Mouse (Mus musculus) MEL (cell line): ENCODE results near the gene Lep.

Experiments
- CHD2 ChIP-seq: IDR thresholded peaks from 2 replicates; pipeline ENCODE4 v1.6.1; 2011; ENCODE audit warnings: low read length, improper control_type of control experiment
- CTCF ChIP-seq, 3 experiments: IDR thresholded peaks in 2 of 3; conservative IDR thresholded peaks in 1 of 3; 2 replicates each; pipeline ENCODE4 v1.5.1; 2011 to 2012; ENCODE audit warnings: low read length in 3 of 3, low read depth in 2 of 3, mild to moderate bottlenecking in 2 of 3, improper control_type of control experiment in 1 of 3, inconsistent platforms in 1 of 3, mixed read lengths in 1 of 3, moderate library complexity in 1 of 3; ENCODE audit not compliant: control insufficient read depth in 1 of 3, insufficient read depth in 1 of 3, poor library complexity in 1 of 3, severe bottlenecking in 1 of 3
- EP300 ChIP-seq, 2 experiments: IDR thresholded peaks; 2 replicates each; pipeline ENCODE4 v1.6.1; 2011; ENCODE audit warnings: improper control_type of control experiment in 2 of 2, low read length in 2 of 2, low read depth in 1 of 2, mild to moderate bottlenecking in 1 of 2
- ETS1 ChIP-seq: IDR thresholded peaks from 2 replicates; pipeline ENCODE4 v1.6.1; 2012; ENCODE audit warnings: low read depth, mild to moderate bottlenecking, inconsistent platforms, low read length, improper control_type of control experiment, moderate library complexity
- KAT2A ChIP-seq: conservative IDR thresholded peaks from 2 replicates; pipeline ENCODE4 v1.6.1; 2012; ENCODE audit warnings: low read depth, low read length, improper control_type of control experiment, inconsistent platforms
- NELFE ChIP-seq: IDR thresholded peaks from 2 replicates; pipeline ENCODE4 v1.6.1; 2011; ENCODE audit warnings: low read depth, low read length, improper control_type of control experiment
- NRF1 ChIP-seq: IDR thresholded peaks from 2 replicates; pipeline ENCODE4 v1.6.1; 2014; ENCODE audit warnings: low read depth, mild to moderate bottlenecking, inconsistent platforms, low read length, improper control_type of control experiment, moderate library complexity; ENCODE audit not compliant: poor library complexity, insufficient read depth, severe bottlenecking
- POLR2AphosphoS2 ChIP-seq: IDR thresholded peaks from 2 replicates; pipeline ENCODE4 v1.6.1; 2011; ENCODE audit warnings: low read length, improper control_type of control experiment
- RCOR1 ChIP-seq: IDR thresholded peaks from 2 replicates; pipeline ENCODE4 v1.6.1; 2012; ENCODE audit warnings: low read depth, mild to moderate bottlenecking, inconsistent platforms, low read length, improper control_type of control experiment
- TAL1 ChIP-seq: IDR thresholded peaks from 2 replicates; pipeline ENCODE4 v1.6.1; 2012; ENCODE audit warnings: mild to moderate bottlenecking, inconsistent platforms, low read length, moderate library complexity, mixed read lengths
- USF1 ChIP-seq: IDR thresholded peaks from 2 replicates; pipeline ENCODE4 v1.6.1; 2014; ENCODE audit warnings: low read depth, mild to moderate bottlenecking, inconsistent platforms, low read length, improper control_type of control experiment, moderate library complexity
- ZC3H11A ChIP-seq: IDR thresholded peaks from 2 replicates; pipeline ENCODE4 v1.6.1; 2012; ENCODE audit warnings: low read depth, mild to moderate bottlenecking, inconsistent platforms, low read length, improper control_type of control experiment

DNA sequence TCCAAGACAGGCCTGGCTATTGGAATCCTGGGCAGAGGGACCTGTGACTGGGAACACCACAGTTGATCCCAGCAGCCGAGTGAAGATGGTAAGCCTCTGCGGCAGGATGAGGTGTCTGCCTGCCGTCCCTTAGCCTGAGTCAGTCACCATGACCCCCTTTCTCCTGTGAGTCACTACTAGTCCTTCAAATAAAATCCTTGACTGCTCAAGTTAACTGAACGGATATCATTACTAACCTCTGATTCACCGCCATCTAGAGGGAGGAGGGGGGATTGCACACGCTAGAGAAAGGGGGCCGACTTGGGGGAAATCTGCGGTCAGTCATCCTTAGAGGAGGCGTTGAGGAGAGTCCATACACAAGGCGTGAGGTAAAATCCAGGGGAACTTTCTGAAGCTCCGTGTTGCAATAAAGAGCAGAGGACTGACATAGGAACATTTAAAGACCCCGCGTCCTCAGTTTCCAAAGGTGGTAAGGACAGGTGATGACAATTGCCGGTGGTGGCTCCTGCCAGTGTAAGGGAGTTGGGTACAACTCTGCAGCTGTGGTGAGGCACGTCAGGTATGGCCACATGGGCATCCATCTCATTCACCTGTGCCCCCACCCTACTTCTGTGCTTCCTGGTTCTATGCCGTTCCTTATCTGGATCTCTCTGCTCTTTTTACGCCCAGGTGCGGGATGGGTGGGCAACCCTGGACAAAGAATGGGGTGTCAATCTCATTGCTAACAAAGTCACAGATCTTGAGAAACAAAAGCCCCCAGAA is 36.6 kb upstream of the Lep start:
- TF ChIP-seq CHD2 (no peak), TAL1 (no peak), NRF1 (no peak), ZC3H11A (no peak), CTCF (IDR thresholded peaks at IDR 0.05 in 2 of 3, conservative IDR thresholded peaks at IDR 0.05 in 1 of 3; ENCODE audit: control insufficient read depth in 1 of 3, insufficient read depth in 1 of 3, low read depth in 2 of 3, low read length in 3 of 3, poor library complexity in 1 of 3, severe bottlenecking in 1 of 3) (peak; percentile 58 to 86 (median 74)), EP300 (IDR thresholded peaks at IDR 0.05; ENCODE audit: low read depth in 1 of 2, low read length in 2 of 2) (no peak), USF1 (no peak), NELFE (no peak), ETS1 (no peak), POLR2AphosphoS2 (no peak), KAT2A (no peak), RCOR1 (no peak)
